Mouse (Mus musculus): Measurements from ENCODE around the gene 1700013H16Rik.
A peak's percentile ranks its signal among the peaks of the same experiment; 100 is the strongest.
"Not testable (repeated sequence)": the region's sequence is repeated elsewhere in the genome, so short reads cannot be mapped to it uniquely, and the experiment has no call there.

The 1700013H16Rik gene

DNA sequence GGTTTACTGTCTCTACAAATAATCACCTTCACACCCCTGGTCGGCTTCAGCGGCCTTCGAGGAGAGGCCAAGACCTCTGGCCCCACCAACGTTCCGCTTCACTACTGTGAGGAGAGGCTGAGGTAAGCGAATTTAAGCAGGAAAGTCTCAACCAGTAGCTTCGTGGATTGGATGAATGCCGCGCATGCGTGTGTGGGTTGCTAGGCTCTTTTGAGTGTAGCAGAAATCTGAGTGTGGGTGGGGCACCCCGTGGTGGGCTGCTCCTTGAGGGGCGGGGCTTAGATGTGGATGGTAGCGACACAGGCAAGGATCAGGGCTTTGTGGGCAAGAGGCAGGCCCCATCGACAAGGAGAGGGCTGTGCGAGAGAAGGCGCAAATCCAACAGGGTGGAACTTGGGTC, at the start of gene 1700013H16Rik:
Gene 1700013H16Rik, minus strand, starts transcription at position 96 of the 400 bp plus-strand sequence.
- no peak for DNase-seq

DNA sequence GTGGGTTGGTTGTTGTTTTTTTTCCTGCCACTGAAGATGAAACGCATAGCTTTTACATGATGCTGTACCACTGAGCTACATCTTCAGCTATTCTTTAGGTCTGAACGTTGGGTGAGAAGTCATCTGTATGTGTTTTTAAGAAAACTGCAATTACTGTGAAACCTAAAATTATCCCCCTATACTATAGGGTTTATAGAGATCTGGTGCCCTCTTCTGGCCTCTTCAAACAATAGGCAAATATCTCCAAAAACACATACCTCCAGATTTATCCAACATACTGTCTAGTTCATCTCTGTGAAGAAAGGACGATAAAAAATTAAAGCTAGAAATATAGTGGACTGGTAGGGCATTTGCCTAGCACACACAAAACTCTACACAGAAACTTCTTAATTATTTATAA, 41.4 kb upstream of the 1700013H16Rik start:
- DNase-seq = peak; percentile 8 to 19

DNA sequence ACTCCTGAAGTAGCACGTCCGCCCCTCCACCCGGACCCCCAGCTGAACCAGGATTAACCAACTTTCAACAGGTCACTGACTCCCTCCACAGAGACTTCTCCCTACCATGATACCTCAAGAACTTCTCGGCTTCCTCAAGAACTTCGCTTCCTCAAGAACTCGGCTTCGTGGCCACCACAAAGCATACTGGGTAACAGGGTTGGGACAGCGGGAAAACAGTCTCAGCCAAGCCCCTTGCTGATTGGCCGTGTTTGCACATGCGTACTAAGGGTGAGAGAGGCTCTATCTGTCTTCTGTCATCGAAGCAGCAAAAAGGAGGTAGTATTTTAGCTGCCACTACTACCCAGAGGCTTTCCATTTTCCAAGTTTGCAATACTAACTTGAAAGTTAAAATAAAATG, 39.9 kb upstream of the 1700013H16Rik start, which contains the start of gene Xlr:
Gene Xlr, minus strand, starts transcription at position 188 of the 400 bp plus-strand sequence.
- not testable (repeated sequence) for DNase-seq

DNA sequence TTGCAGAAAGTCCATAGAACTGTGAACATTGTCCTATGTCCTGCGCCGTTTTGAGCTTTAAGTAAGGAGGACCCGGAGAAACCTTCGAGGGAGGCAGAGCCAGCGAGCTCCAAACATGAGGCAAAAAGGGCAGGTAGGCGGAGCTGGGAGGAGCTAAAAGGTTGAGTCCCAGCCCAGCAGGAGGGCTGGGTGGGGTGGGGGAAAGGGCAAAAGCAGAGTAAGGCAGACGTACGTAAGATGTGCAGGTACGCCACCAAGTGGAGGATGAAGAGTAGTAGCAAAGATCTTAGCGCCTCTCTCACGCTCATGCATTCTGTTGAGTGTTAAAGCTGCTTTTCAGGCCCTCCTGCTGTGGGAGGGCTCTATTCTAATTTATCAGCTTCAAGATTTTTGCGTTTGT, 18.6 kb upstream of the 1700013H16Rik start, which contains the start of gene Zfp36l3:
Gene Zfp36l3, minus strand, starts transcription at position 119 of the 400 bp plus-strand sequence.
- DNase-seq = no peak

DNA sequence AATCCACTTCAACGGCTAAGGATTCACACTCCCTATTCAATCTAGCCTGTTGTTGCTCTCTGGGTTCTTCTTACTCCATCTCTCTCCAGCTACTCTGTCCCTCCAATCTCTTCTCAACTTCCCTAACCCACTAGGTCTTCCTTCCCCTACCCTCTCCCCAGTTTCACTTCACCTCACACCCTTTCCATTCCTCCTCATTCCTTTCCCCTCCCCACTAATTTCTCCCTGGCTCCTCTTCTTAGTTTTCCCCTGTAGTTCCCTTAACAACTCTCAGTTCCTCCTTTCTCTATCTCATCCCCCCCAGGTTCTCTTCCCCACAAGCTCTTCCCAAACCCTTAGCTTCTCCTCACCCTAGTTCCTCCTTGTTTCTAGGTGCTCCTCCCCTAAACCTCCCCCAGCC, 4.8 kb downstream of the 1700013H16Rik start:
- DNase-seq = no peak

DNA sequence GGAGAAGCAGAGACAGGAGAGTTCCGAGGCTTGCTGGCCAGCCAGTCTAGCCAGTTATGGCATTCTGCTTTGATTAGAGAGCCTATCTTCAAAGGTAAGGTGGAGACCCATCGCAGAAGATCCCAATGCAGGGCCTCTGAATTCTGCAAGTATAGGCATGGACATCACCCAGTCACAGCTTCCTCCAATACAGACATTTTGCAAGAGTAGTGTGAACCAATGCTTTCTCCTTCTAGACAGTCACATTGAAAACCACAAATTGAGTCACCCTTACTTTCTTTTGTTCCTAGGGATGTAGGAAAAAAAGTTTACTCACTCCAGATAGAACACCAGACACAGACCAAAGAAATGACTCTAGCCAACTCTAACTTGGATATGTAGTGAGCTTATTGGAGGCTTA, 28.7 kb downstream of the 1700013H16Rik start:
- no peak for DNase-seq

DNA sequence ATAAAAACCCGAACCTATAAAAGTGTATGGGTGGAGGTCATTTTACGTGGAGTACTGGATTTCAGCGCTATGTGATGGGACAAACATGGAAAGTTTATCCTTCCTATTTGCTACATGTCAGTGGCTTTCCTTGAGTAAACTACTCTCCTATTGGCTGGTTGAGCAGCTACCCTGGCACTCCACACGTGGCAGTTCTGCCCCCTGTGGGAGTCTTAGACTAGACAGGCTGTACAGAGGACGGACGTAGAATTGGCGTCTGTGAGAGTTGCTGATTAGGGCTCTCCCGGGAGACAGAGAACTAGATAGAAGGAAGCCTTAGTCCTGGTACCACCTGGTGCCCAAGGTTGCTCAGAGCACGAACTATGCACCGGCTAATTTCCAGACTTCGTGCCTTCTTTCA, 33.0 kb downstream of the 1700013H16Rik start, which contains the start of gene 4930502E18Rik:
Gene 4930502E18Rik, plus strand, starts transcription at position 231 of the 400 bp plus-strand sequence.
- no peak for DNase-seq

DNA sequence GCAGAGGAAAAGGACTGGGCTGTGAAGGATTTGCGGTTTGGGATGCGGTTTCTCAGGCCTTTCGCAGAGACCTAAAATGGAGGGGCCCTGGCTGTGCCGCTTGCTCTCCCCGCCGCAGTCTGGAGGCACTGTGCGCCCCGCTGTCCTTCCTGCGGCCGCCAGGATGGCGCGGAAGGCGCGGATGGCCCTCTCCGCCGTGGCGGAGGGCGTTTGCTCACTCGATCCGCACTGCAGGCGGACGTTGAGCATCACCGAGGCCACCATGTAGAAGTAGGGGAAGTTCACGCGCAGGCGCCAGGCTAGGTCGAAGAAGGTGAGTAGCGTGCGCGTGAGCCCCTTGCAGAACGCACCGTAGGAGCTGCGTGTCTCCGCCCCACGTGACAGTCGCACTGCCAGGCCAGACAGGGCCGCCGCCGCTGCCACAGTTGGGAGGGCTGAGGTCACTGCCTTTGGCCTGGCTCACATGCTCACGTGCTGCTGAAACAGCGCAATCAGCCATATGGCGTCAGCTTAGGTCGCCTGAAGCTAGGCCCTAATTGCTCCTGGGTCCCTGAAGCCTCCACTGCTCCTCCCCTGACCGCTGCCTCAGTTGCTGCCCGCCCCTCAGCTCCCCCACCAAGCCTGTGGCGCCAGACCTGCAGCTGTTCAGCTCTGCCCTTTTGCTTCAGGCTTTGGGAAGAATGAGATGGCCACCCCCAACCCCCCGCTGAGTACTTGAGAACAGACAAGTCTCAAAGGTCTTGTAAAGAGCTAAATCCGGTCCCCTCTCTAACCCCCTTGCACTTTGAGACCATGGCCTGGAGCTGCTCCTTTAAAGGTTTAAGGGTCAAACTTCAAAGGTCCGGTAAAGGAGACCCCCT, 41.1 kb downstream of the 1700013H16Rik start:
- peak; percentile 76 to 78 for DNase-seq

DNA sequence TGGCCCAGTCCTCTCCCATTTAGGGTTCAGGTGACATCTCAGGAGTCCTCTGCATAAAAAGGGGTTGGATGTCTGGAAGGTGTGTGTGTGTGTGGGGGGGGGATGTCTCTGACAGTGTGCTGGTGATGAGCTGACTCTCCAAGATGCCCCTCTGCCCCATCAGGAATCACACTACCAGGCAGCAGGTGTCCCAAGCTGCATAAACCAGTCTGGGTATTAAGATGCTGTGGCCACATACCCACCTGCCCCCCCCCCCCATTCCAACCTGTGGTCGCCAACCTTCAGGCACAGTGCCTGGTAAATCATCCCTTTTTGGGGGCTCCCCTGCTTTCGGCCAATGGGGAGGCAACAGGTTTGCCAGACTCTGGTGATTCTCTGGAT, 41.7 kb downstream of the 1700013H16Rik start:
- DNase-seq = no peak

DNA sequence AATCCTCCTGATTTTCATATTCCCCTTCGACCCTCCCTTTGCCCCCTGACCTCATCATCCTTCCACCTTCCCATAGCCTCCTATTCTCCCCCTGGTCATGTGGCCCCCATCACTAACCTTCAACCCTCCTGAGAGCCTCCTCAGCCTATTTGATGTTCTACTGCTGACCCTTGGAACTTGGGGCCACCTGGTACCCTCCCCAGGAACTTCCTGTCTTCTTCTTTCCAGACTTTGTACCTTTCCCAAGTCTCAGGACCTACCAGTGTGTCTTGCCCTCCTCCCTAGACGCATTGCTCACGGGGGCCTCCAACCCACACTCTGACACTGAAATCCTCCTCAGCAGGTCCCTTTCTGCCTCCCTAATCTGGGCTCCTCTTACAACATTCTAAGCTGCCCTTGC, 55.0 kb downstream of the 1700013H16Rik start:
- no peak for DNase-seq

DNA sequence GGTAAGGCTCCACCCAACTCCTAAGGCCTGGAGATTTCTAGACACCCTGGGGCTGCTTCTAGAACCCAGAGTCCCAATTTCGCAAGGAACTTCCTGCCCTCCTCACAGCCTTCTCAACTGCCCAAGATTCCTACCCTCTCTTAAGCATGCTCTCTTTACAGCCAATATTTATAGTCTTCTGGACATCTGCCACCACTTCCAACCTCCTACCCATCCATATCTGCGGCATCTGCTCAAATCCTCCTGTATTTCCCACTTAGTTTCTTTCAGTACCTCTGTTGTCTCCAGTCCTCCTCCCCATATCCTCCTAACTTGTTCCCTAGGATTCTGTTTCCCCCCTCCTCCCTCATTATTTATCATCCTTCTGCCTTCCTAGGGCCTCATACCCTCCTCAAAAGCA, 58.4 kb downstream of the 1700013H16Rik start:
- DNase-seq = no peak

DNA sequence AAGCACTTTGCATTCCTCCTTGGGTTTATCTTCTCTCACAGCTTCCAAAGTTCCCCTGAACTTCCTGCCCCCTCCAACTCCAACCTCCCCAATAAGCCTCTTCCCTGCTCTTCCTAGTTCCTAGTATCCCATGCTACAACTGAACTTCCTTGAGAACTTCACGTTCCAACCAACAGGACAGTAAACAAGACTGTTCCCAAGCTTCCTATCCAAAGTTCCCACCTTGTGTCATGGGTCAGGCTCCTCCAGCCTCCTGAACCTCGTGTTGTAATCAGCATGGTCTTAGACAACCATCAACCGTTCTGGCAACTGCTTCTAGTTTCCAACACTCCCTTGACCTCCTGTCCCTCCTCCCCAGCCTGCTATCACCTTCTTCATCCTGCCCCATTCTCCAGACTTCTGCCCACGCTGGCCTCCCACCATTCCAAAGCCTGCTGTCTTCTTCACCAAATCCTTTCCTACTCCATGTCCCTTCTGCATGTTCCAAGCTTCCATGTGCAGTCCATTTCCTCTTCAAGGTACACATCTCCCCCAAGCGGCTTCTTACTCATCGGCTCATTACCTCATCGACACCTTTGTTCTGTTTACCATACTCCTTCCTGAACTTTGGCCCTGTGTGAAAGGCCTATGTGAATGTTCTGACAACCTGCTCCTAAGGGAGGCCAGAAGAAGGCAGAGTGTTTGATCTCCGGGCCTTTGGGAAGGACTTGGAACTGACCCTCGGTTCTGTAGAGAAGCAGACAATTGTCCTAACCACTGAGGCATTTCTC, 63.4 kb downstream of the 1700013H16Rik start:
- DNase-seq = no peak

DNA sequence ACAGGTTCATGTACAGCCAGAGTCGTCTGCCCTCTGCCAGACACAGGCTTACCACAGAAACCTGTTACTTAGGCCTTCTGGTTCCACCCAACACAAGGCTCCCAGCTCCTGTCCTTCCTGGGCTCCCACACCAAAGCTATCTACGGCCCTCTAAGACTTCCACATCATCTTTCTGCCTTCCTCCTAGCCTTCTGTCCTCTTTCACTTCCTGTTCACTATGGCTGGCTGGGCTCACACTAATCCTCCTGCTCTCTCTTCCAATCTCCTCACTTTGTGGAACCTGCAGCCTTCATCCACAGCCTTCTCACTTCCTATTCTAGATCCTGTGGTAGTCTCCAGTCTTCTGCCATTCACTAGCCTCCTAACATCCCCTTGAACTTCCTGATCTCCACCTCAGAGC, 64.5 kb downstream of the 1700013H16Rik start:
- no peak for DNase-seq
